Mouse (Mus musculus) midbrain, embryonic 16.5 days (tissue): ENCODE measurements around the gene Pld6. TPM values are rescaled to one million over a fixed set of nuclear protein-coding genes. Genes with fewer than 3 reads are reported as not detected.

Experiments used
- ATAC-seq: fragments of 200-750 bp; cut with Nextera tagmentation; 2 replicates; pipeline ENCODE4 v1.8.0; 2017; ENCODE audit warnings: moderate TSS enrichment
- H3K27ac ChIP-seq: fragments of 300-500 bp; sonication (generic); 2 replicates; pipeline ENCODE4 v1.5.1; 2014; ENCODE audit warnings: mild to moderate bottlenecking, low read length, mixed read lengths
- H3K27me3 ChIP-seq: fragments of 300-500 bp; sonication (generic); 2 replicates; pipeline ENCODE4 v1.6.1; 2014; ENCODE audit warnings: low read depth, low read length, mixed read lengths; ENCODE audit not compliant: control insufficient read depth, insufficient read depth
- H3K36me3 ChIP-seq: fragments of 300-500 bp; sonication (generic); 2 replicates; pipeline ENCODE4 v1.6.1; 2014; ENCODE audit warnings: mild to moderate bottlenecking, low read length, moderate library complexity, mixed read lengths; ENCODE audit not compliant: control insufficient read depth, insufficient read depth
- H3K4me1 ChIP-seq: fragments of 300-500 bp; sonication (generic); 2 replicates; pipeline ENCODE4 v1.6.1; 2014; ENCODE audit warnings: mild to moderate bottlenecking, low read length, mixed read lengths; ENCODE audit not compliant: control insufficient read depth, insufficient read depth
- H3K4me2 ChIP-seq: fragments of 300-500 bp; sonication (generic); 2 replicates; pipeline ENCODE4 v1.6.1; 2014; ENCODE audit warnings: mild to moderate bottlenecking, low read length, mixed read lengths
- H3K4me3 ChIP-seq: fragments of 300-500 bp; sonication (generic); 2 replicates; pipeline ENCODE4 v1.5.1; 2014; ENCODE audit warnings: low read depth, mild to moderate bottlenecking, low read length, moderate library complexity, mixed read lengths
- H3K9ac ChIP-seq: fragments of 300-500 bp; sonication (generic); 2 replicates; pipeline ENCODE4 v1.6.1; 2014; ENCODE audit warnings: low read depth, low read length, mixed read lengths
- H3K9me3 ChIP-seq: fragments of 300-500 bp; sonication (generic); replicated peaks from 2 replicates; pipeline ENCODE4 v1.6.1; 2014; ENCODE audit warnings: mild to moderate bottlenecking, low read length, mixed read lengths; ENCODE audit not compliant: control insufficient read depth, poor library complexity, severe bottlenecking
- WGBS: fragments of 180-500 bp; shearing (Covaris S2); extraction: QIAGEN DNeasy Blood & Tissue Kit; methylation state at CpG from one replicate; pipeline ENCODE4 v1.1.7; 2014; 5-methylcytosine and 5-hydroxymethylcytosine counted together
- polyA plus RNA-seq: library from polyadenylated mRNA; unstranded; fragments of >200 nt; fragmentation: Nextera tagmentation; extraction: Ambion mirVana; gene quantifications from 2 replicates; pipeline ENCODE4 v1.2.1, GENCODE M21; 2015

The Pld6 gene
- polyA plus RNA-seq, 1 experiment from 2014 or later, result 19.4 TPM

GRCm38 (mm10) chr11:59778181-59778873 is 9.1 kb downstream of the Pld6 start:
- 58% methylated on average over 9 of the region's 9 CpGs for WGBS
- Histone ChIP-seq H3K4me2 (no peak overlapping the region), H3K27me3 (no peaks in the 10 kb centered on the region), H3K4me1 (no peaks in the 10 kb centered on the region), H3K4me3 (no peak overlapping the region), H3K36me3 (peaks cover 37% of the 10 kb centered on the region), H3K27ac (no peak overlapping the region), H3K9ac (no peak overlapping the region), H3K9me3 (no peaks in the 10 kb centered on the region)
- no peak for ATAC-seq

GRCm38 (mm10) chr11:59777259-59777658 is 10.2 kb downstream of the Pld6 start:
- Histone ChIP-seq H3K4me3 (no peak overlapping the region), H3K36me3 (peaks cover 43% of the 10 kb centered on the region), H3K4me1 (no peaks in the 10 kb centered on the region), H3K4me2 (no peak overlapping the region), H3K27ac (no peak overlapping the region), H3K27me3 (no peaks in the 10 kb centered on the region), H3K9me3 (no peaks in the 10 kb centered on the region), H3K9ac (no peak overlapping the region)
- WGBS, result 90% methylated on average over 5 of the region's 5 CpGs
- ATAC-seq, result no peak

- H3K27ac ChIP-seq, result 0 out of 2 replicates have a peak overlapping the region, but pooled peaks have one; percentile 5
- 78% methylated on average over 13 of the region's 13 CpGs for WGBS
- ATAC-seq, result no peak
- H3K4me2 ChIP-seq, result no peak overlapping the region
- no peak overlapping the region for H3K4me3 ChIP-seq
- no peaks in the 10 kb centered on the region for H3K27me3 ChIP-seq
- peaks cover 58% of the 10 kb centered on the region for H3K36me3 ChIP-seq
- no peaks in the 10 kb centered on the region for H3K9me3 ChIP-seq
- no peak overlapping the region for H3K9ac ChIP-seq
- no peaks in the 10 kb centered on the region for H3K4me1 ChIP-seq
Observed at GRCm38 (mm10) chr11:59775435-59776148, 11.9 kb downstream of the Pld6 start.

GRCm38 (mm10) chr11:59774522-59774921 is 12.9 kb downstream of the Pld6 start:
- no peak for ATAC-seq
- peaks cover 65% of the 10 kb centered on the region for H3K36me3 ChIP-seq
- no peak overlapping the region for H3K27ac ChIP-seq
- no peak overlapping the region for H3K9ac ChIP-seq
- H3K4me2 ChIP-seq, result no peak overlapping the region
- no peaks in the 10 kb centered on the region for H3K4me1 ChIP-seq
- 95% methylated on average over 4 of the region's 4 CpGs for WGBS
- H3K4me3 ChIP-seq, result no peak overlapping the region
- H3K9me3 ChIP-seq, result no peaks in the 10 kb centered on the region
- no peaks in the 10 kb centered on the region for H3K27me3 ChIP-seq

- H3K9me3 ChIP-seq, result no peaks in the 10 kb centered on the region
- H3K4me1 ChIP-seq, result no peaks in the 10 kb centered on the region
- 94% methylated on average over 4 of the region's 4 CpGs for WGBS
- H3K27me3 ChIP-seq, result no peaks in the 10 kb centered on the region
- peaks cover 68% of the 10 kb centered on the region for H3K36me3 ChIP-seq
- ATAC-seq, result no peak
- H3K4me2 ChIP-seq, result no peak overlapping the region
- no peak overlapping the region for H3K9ac ChIP-seq
- no peak overlapping the region for H3K4me3 ChIP-seq
- no peak overlapping the region for H3K27ac ChIP-seq
Observed at GRCm38 (mm10) chr11:59772902-59773301, 14.5 kb downstream of the Pld6 start.

- Histone ChIP-seq H3K9me3 (no peaks in the 10 kb centered on the region), H3K4me3 (no peak overlapping the region), H3K4me1 (no peaks in the 10 kb centered on the region), H3K27ac (no peak overlapping the region), H3K36me3 (peaks cover 68% of the 10 kb centered on the region), H3K27me3 (no peaks in the 10 kb centered on the region), H3K9ac (no peak overlapping the region), H3K4me2 (no peak overlapping the region)
- 92% methylated on average over 2 of the region's 2 CpGs for WGBS
- ATAC-seq, result no peak
Observed at GRCm38 (mm10) chr11:59772291-59772690, 15.2 kb downstream of the Pld6 start.

GRCm38 (mm10) chr11:59770753-59771152 is 16.7 kb downstream of the Pld6 start:
- no peaks in the 10 kb centered on the region for H3K9me3 ChIP-seq
- no peak for ATAC-seq
- H3K4me1 ChIP-seq, result no peaks in the 10 kb centered on the region
- H3K36me3 ChIP-seq, result peaks cover 63% of the 10 kb centered on the region
- H3K4me3 ChIP-seq, result no peak overlapping the region
- no peak overlapping the region for H3K4me2 ChIP-seq
- no peaks in the 10 kb centered on the region for H3K27me3 ChIP-seq
- WGBS, result 86% methylated on average over 7 of the region's 7 CpGs
- H3K27ac ChIP-seq, result no peak overlapping the region
- no peak overlapping the region for H3K9ac ChIP-seq

GRCm38 (mm10) chr11:59769738-59770137 is 17.7 kb downstream of the Pld6 start:
- H3K4me3 ChIP-seq, result no peak overlapping the region
- no peak overlapping the region for H3K9ac ChIP-seq
- H3K4me1 ChIP-seq, result no peaks in the 10 kb centered on the region
- no peaks in the 10 kb centered on the region for H3K9me3 ChIP-seq
- no peak overlapping the region for H3K27ac ChIP-seq
- H3K36me3 ChIP-seq, result peaks cover 63% of the 10 kb centered on the region
- H3K27me3 ChIP-seq, result no peaks in the 10 kb centered on the region
- ATAC-seq, result no peak
- WGBS, result 88% methylated on average over 6 of the region's 6 CpGs
- H3K4me2 ChIP-seq, result no peak overlapping the region

GRCm38 (mm10) chr11:59769307-59769706 is 18.1 kb downstream of the Pld6 start:
- Histone ChIP-seq H3K9me3 (no peaks in the 10 kb centered on the region), H3K36me3 (peaks cover 66% of the 10 kb centered on the region), H3K4me3 (no peak overlapping the region), H3K27me3 (no peaks in the 10 kb centered on the region), H3K4me2 (no peak overlapping the region), H3K9ac (no peak overlapping the region), H3K4me1 (no peaks in the 10 kb centered on the region), H3K27ac (no peak overlapping the region)
- WGBS, result 94% methylated on average over 2 of the region's 2 CpGs
- no peak for ATAC-seq
